Mouse (Mus musculus): ENCODE data around the gene Lhfp. TPM values are rescaled to one million over a fixed set of nuclear protein-coding genes. Genes with fewer than 3 reads are reported as not detected.

The Lhfp gene
- polyA plus RNA-seq, 1 experiment, result 33.0 TPM

GRCm38 (mm10) chr3:53068399-53068798, 27.1 kb downstream of the Lhfp start:
- no peaks in the 10 kb centered on the region for H3K27me3 ChIP-seq (ENCODE audit: control insufficient read depth, insufficient read depth, insufficient read length)
- H3K79me3 ChIP-seq (ENCODE audit: low read depth), result peaks cover 21% of the 10 kb centered on the region
- TF ChIP-seq CEBPB (IDR thresholded peaks at IDR 0.05; ENCODE audit: low read depth) (no peak), MAX (IDR thresholded peaks at IDR 0.05) (no peak), MYOD1 (IDR thresholded peaks at IDR 0.05; ENCODE audit: control insufficient read depth, insufficient read length, low read depth) (no peak), CTCF (IDR thresholded peaks at IDR 0.05; ENCODE audit: control insufficient read depth, insufficient read depth, insufficient read length) (no peak), USF1 (IDR thresholded peaks at IDR 0.05; ENCODE audit: low read depth) (no peak), FOSL1 (IDR thresholded peaks at IDR 0.05; ENCODE audit: insufficient read depth, low read length, poor library complexity, severe bottlenecking) (no peak), MYOG (IDR thresholded peaks at IDR 0.05; ENCODE audit: control insufficient read depth, extremely low read depth, insufficient read length) (no peak)
- no peaks in the 10 kb centered on the region for H3K36me3 ChIP-seq (ENCODE audit: control insufficient read depth, insufficient read depth)
- no peak overlapping the region for H3ac ChIP-seq (ENCODE audit: control insufficient read depth, insufficient read length, low read depth)
- H3K4me3 ChIP-seq (ENCODE audit: insufficient read depth, poor library complexity, severe bottlenecking), result no peak overlapping the region
- peaks cover 67% of the 10 kb centered on the region for H3K79me2 ChIP-seq (ENCODE audit: control insufficient read depth, insufficient read depth)

GRCm38 (mm10) chr3:53074264-53074663, 32.9 kb downstream of the Lhfp start:
- Histone ChIP-seq H3K79me2 (ENCODE audit: control insufficient read depth, insufficient read depth) (peaks cover 25% of the 10 kb centered on the region), H3K27me3 (ENCODE audit: control insufficient read depth, insufficient read depth, insufficient read length) (no peaks in the 10 kb centered on the region), H3K79me3 (ENCODE audit: low read depth) (peaks cover 3% of the 10 kb centered on the region), H3K4me3 (ENCODE audit: insufficient read depth, poor library complexity, severe bottlenecking) (no peak overlapping the region), H3K36me3 (ENCODE audit: control insufficient read depth, insufficient read depth) (peaks cover 3% of the 10 kb centered on the region), H3ac (ENCODE audit: control insufficient read depth, insufficient read length, low read depth) (no peak overlapping the region)
- TF ChIP-seq CEBPB (IDR thresholded peaks at IDR 0.05; ENCODE audit: low read depth), result no peak

- Histone ChIP-seq H3K79me2 (ENCODE audit: control insufficient read depth, insufficient read depth) (peaks cover 25% of the 10 kb centered on the region), H3K36me3 (ENCODE audit: control insufficient read depth, insufficient read depth) (peaks cover 3% of the 10 kb centered on the region), H3ac (ENCODE audit: control insufficient read depth, insufficient read length, low read depth) (no peak overlapping the region), H3K4me3 (ENCODE audit: insufficient read depth, poor library complexity, severe bottlenecking) (no peak overlapping the region), H3K79me3 (ENCODE audit: low read depth) (peaks cover 3% of the 10 kb centered on the region), H3K27me3 (ENCODE audit: control insufficient read depth, insufficient read depth, insufficient read length) (no peaks in the 10 kb centered on the region)
- TF ChIP-seq CTCF (IDR thresholded peaks at IDR 0.05; ENCODE audit: control insufficient read depth, insufficient read depth, insufficient read length) (no peak), FOSL1 (IDR thresholded peaks at IDR 0.05; ENCODE audit: insufficient read depth, low read length, poor library complexity, severe bottlenecking) (no peak), MYOG (IDR thresholded peaks at IDR 0.05; ENCODE audit: control insufficient read depth, extremely low read depth, insufficient read length) (no peak), CEBPB (IDR thresholded peaks at IDR 0.05; ENCODE audit: low read depth) (no peak), USF1 (IDR thresholded peaks at IDR 0.05; ENCODE audit: low read depth) (no peak), MYOD1 (IDR thresholded peaks at IDR 0.05; ENCODE audit: control insufficient read depth, insufficient read length, low read depth) (no peak), MAX (IDR thresholded peaks at IDR 0.05) (no peak)
Measured at GRCm38 (mm10) chr3:53074761-53075160, 33.4 kb downstream of the Lhfp start.

- Histone ChIP-seq H3K4me3 (ENCODE audit: insufficient read depth, poor library complexity, severe bottlenecking) (no peak overlapping the region), H3K79me2 (ENCODE audit: control insufficient read depth, insufficient read depth) (peaks cover 7% of the 10 kb centered on the region), H3ac (ENCODE audit: control insufficient read depth, insufficient read length, low read depth) (no peak overlapping the region), H3K79me3 (ENCODE audit: low read depth) (peaks cover 2% of the 10 kb centered on the region), H3K27me3 (ENCODE audit: control insufficient read depth, insufficient read depth, insufficient read length) (no peaks in the 10 kb centered on the region), H3K36me3 (ENCODE audit: control insufficient read depth, insufficient read depth) (no peaks in the 10 kb centered on the region)
- TF ChIP-seq CEBPB (IDR thresholded peaks at IDR 0.05; ENCODE audit: low read depth) (no peak), MAX (IDR thresholded peaks at IDR 0.05) (no peak)
Measured at GRCm38 (mm10) chr3:53080286-53080685, 39.0 kb downstream of the Lhfp start.

- H3K79me2 ChIP-seq (ENCODE audit: control insufficient read depth, insufficient read depth), result peaks cover 7% of the 10 kb centered on the region
- no peak overlapping the region for H3ac ChIP-seq (ENCODE audit: control insufficient read depth, insufficient read length, low read depth)
- H3K27me3 ChIP-seq (ENCODE audit: control insufficient read depth, insufficient read depth, insufficient read length), result no peaks in the 10 kb centered on the region
- no peak overlapping the region for H3K4me3 ChIP-seq (ENCODE audit: insufficient read depth, poor library complexity, severe bottlenecking)
- no peak for TF ChIP-seq USF1 (IDR thresholded peaks at IDR 0.05; ENCODE audit: low read depth)
- TF ChIP-seq MYOD1 (IDR thresholded peaks at IDR 0.05; ENCODE audit: control insufficient read depth, insufficient read length, low read depth), result no peak
- no peak for TF ChIP-seq MAX (IDR thresholded peaks at IDR 0.05)
- no peak for TF ChIP-seq MYOG (IDR thresholded peaks at IDR 0.05; ENCODE audit: control insufficient read depth, extremely low read depth, insufficient read length)
- TF ChIP-seq CTCF (IDR thresholded peaks at IDR 0.05; ENCODE audit: control insufficient read depth, insufficient read depth, insufficient read length), result no peak
- TF ChIP-seq FOSL1 (IDR thresholded peaks at IDR 0.05; ENCODE audit: insufficient read depth, low read length, poor library complexity, severe bottlenecking), result no peak
- TF ChIP-seq CEBPB (IDR thresholded peaks at IDR 0.05; ENCODE audit: low read depth), result no peak
- no peaks in the 10 kb centered on the region for H3K36me3 ChIP-seq (ENCODE audit: control insufficient read depth, insufficient read depth)
- peaks cover 2% of the 10 kb centered on the region for H3K79me3 ChIP-seq (ENCODE audit: low read depth)
Measured at GRCm38 (mm10) chr3:53080710-53081109, 39.4 kb downstream of the Lhfp start.

GRCm38 (mm10) chr3:53083717-53084116, 42.4 kb downstream of the Lhfp start:
- TF ChIP-seq MAX (IDR thresholded peaks at IDR 0.05) (no peak), MYOD1 (IDR thresholded peaks at IDR 0.05; ENCODE audit: control insufficient read depth, insufficient read length, low read depth) (no peak), CEBPB (IDR thresholded peaks at IDR 0.05; ENCODE audit: low read depth) (no peak), FOSL1 (IDR thresholded peaks at IDR 0.05; ENCODE audit: insufficient read depth, low read length, poor library complexity, severe bottlenecking) (no peak), MYOG (IDR thresholded peaks at IDR 0.05; ENCODE audit: control insufficient read depth, extremely low read depth, insufficient read length) (no peak), CTCF (IDR thresholded peaks at IDR 0.05; ENCODE audit: control insufficient read depth, insufficient read depth, insufficient read length) (no peak), USF1 (IDR thresholded peaks at IDR 0.05; ENCODE audit: low read depth) (no peak)
- Histone ChIP-seq H3K4me3 (ENCODE audit: insufficient read depth, poor library complexity, severe bottlenecking) (no peak overlapping the region), H3ac (ENCODE audit: control insufficient read depth, insufficient read length, low read depth) (no peak overlapping the region), H3K79me2 (ENCODE audit: control insufficient read depth, insufficient read depth) (peaks cover 9% of the 10 kb centered on the region), H3K27me3 (ENCODE audit: control insufficient read depth, insufficient read depth, insufficient read length) (no peaks in the 10 kb centered on the region), H3K36me3 (ENCODE audit: control insufficient read depth, insufficient read depth) (no peaks in the 10 kb centered on the region), H3K79me3 (ENCODE audit: low read depth) (peaks cover 2% of the 10 kb centered on the region)

Measured in C2C12 (cell line).